Mouse (Mus musculus) CH12.LX (cell line): Measurements from ENCODE around the gene Ccnt1. TPM values are rescaled to one million over a fixed set of nuclear protein-coding genes. Genes with fewer than 3 reads are reported as not detected.

Experiments
- DNase-seq: peaks from one replicate; pipeline ENCODE4 v3.0.0-alpha.2; 2013; ENCODE audit errors: extremely low read depth
- H3K27ac ChIP-seq: 2 replicates; pipeline ENCODE4 v1.5.1; 2012; ENCODE audit warnings: low read depth, mild to moderate bottlenecking, control low read depth, moderate library complexity; ENCODE audit not compliant: insufficient read depth
- H3K27me3 ChIP-seq: replicated peaks from 2 replicates; pipeline ENCODE3; 2012; ENCODE audit warnings: inconsistent platforms
- H3K36me3 ChIP-seq, 2 experiments: replicated peaks in 1 of 2; 2 replicates each; pipeline versions ENCODE3 to v1.6.1; 2012; ENCODE audit warnings: inconsistent platforms in 1 of 2, low read length in 1 of 2, mild to moderate bottlenecking in 1 of 2, mixed read lengths in 1 of 2, moderate library complexity in 1 of 2; ENCODE audit not compliant: control insufficient read depth in 1 of 2, insufficient read depth in 1 of 2
- H3K4me1 ChIP-seq, 2 experiments: 2 replicates each; pipeline ENCODE4 v1.6.1; 2012; ENCODE audit warnings: inconsistent platforms in 1 of 2, moderate library complexity in 1 of 2; ENCODE audit not compliant: insufficient read depth in 2 of 2, control insufficient read depth in 1 of 2
- H3K4me2 ChIP-seq: 2 replicates; pipeline ENCODE4 v1.6.1; 2012; ENCODE audit warnings: low read depth, mild to moderate bottlenecking, control low read depth; ENCODE audit not compliant: poor library complexity, insufficient read depth, severe bottlenecking
- H3K4me3 ChIP-seq, 3 experiments: fragments of 150-350 bp in 1 of 3; sonication (generic) in 1 of 3; replicated peaks in 1 of 3; 2 replicates each; pipeline versions ENCODE3 to v1.5.1; 2011 to 2012; ENCODE audit warnings: low read depth in 2 of 3, low read length in 2 of 3, mild to moderate bottlenecking in 2 of 3, moderate library complexity in 2 of 3, control low read depth in 1 of 3, improper control_type of control experiment in 1 of 3, inconsistent platforms in 1 of 3, mixed read lengths in 1 of 3; ENCODE audit not compliant: poor library complexity in 1 of 3
- H3K79me2 ChIP-seq: replicated peaks from 2 replicates; pipeline ENCODE4 v1.6.1; 2012; ENCODE audit warnings: mild to moderate bottlenecking, moderate library complexity; ENCODE audit not compliant: control insufficient read depth, poor library complexity, insufficient read depth, severe bottlenecking; ENCODE audit errors: extremely low read depth
- H3K9ac ChIP-seq: 2 replicates; pipeline ENCODE4 v1.6.1; 2012; ENCODE audit warnings: low read depth, mild to moderate bottlenecking, control low read depth, moderate library complexity; ENCODE audit not compliant: insufficient read depth
- H3K9me3 ChIP-seq: replicated peaks from 2 replicates; pipeline ENCODE3; 2012; ENCODE audit warnings: low read length, inconsistent platforms, mixed read lengths
- BHLHE40 ChIP-seq: IDR thresholded peaks from 2 replicates; pipeline ENCODE4 v1.6.1; 2011; ENCODE audit warnings: mild to moderate bottlenecking, low read depth, low read length, improper control_type of control experiment
- CHD1 ChIP-seq: IDR thresholded peaks from 2 replicates; pipeline ENCODE4 v1.6.1; 2012; ENCODE audit warnings: low read depth, low read length, improper control_type of control experiment, inconsistent platforms
- CTCF ChIP-seq, 2 experiments: IDR thresholded peaks in 1 of 2; conservative IDR thresholded peaks in 1 of 2; 2 replicates each; pipeline ENCODE4 v1.5.1; 2011 to 2012; ENCODE audit warnings: low read depth in 2 of 2, low read length in 2 of 2, improper control_type of control experiment in 1 of 2, inconsistent platforms in 1 of 2, mild to moderate bottlenecking in 1 of 2, moderate library complexity in 1 of 2
- E2F4 ChIP-seq: IDR thresholded peaks from 2 replicates; pipeline ENCODE4 v1.6.1; 2011; ENCODE audit warnings: low read depth, low read length, improper control_type of control experiment; ENCODE audit not compliant: insufficient replicate concordance
- ETS1 ChIP-seq: conservative IDR thresholded peaks from 2 replicates; pipeline ENCODE4 v1.6.1; 2012; ENCODE audit warnings: low read depth, mild to moderate bottlenecking, inconsistent platforms, low read length, improper control_type of control experiment, moderate library complexity
- GABPA ChIP-seq: IDR thresholded peaks from 2 replicates; pipeline ENCODE4 v1.6.1; 2012; ENCODE audit warnings: low read depth, low read length, improper control_type of control experiment, inconsistent platforms; ENCODE audit not compliant: insufficient replicate concordance
- HCFC1 ChIP-seq: IDR thresholded peaks from 2 replicates; pipeline ENCODE4 v1.6.1; 2012; ENCODE audit warnings: low read depth, mild to moderate bottlenecking, inconsistent platforms, low read length, improper control_type of control experiment
- JUN ChIP-seq: IDR thresholded peaks from 2 replicates; pipeline ENCODE4 v1.6.1; 2011; ENCODE audit warnings: low read depth, mild to moderate bottlenecking, low read length, improper control_type of control experiment, moderate library complexity; ENCODE audit not compliant: insufficient read depth
- MAZ ChIP-seq: IDR thresholded peaks from 2 replicates; pipeline ENCODE4 v1.6.1; 2012; ENCODE audit warnings: low read depth, mild to moderate bottlenecking, inconsistent platforms, low read length, improper control_type of control experiment, moderate library complexity
- MXI1 ChIP-seq: IDR thresholded peaks from 2 replicates; pipeline ENCODE4 v1.6.1; 2011; ENCODE audit warnings: mild to moderate bottlenecking, low read depth, low read length, improper control_type of control experiment
- MYC ChIP-seq: IDR thresholded peaks from 2 replicates; pipeline ENCODE4 v1.6.1; 2011; ENCODE audit warnings: low read depth, mild to moderate bottlenecking, improper control_type of control experiment, low read length
- POLR2A ChIP-seq: IDR thresholded peaks from 2 replicates; pipeline ENCODE4 v1.6.1; 2011; ENCODE audit warnings: low read depth, mild to moderate bottlenecking, improper control_type of control experiment, low read length
- RAD21 ChIP-seq: IDR thresholded peaks from 2 replicates; pipeline ENCODE4 v1.6.1; 2011; ENCODE audit warnings: low read depth, mild to moderate bottlenecking, low read length, improper control_type of control experiment, moderate library complexity
- SIN3A ChIP-seq: IDR thresholded peaks from 2 replicates; pipeline ENCODE4 v1.6.1; 2012; ENCODE audit warnings: low read length, improper control_type of control experiment, inconsistent platforms
- TBP ChIP-seq: conservative IDR thresholded peaks from 2 replicates; pipeline ENCODE4 v1.6.1; 2011; ENCODE audit warnings: low read depth, low read length, improper control_type of control experiment
- USF1 ChIP-seq: IDR thresholded peaks from 2 replicates; pipeline ENCODE4 v1.6.1; 2014; ENCODE audit warnings: low read depth, mild to moderate bottlenecking, inconsistent platforms, low read length, improper control_type of control experiment
- ZC3H11A ChIP-seq: IDR thresholded peaks from 2 replicates; pipeline ENCODE4 v1.6.1; 2012; ENCODE audit warnings: low read depth, mild to moderate bottlenecking, inconsistent platforms, low read length, improper control_type of control experiment
- ZKSCAN1 ChIP-seq: IDR thresholded peaks from 2 replicates; pipeline ENCODE4 v1.6.1; 2012; ENCODE audit warnings: low read depth, inconsistent platforms, low read length, improper control_type of control experiment, borderline replicate concordance
- ZMIZ1 ChIP-seq: IDR thresholded peaks from 2 replicates; pipeline ENCODE4 v1.6.1; 2012; ENCODE audit warnings: low read depth, mild to moderate bottlenecking, inconsistent platforms, low read length, improper control_type of control experiment
- ZNF384 ChIP-seq: IDR thresholded peaks from 2 replicates; pipeline ENCODE4 v1.6.1; 2012; ENCODE audit warnings: low read depth, low read length, improper control_type of control experiment, inconsistent platforms
- dilution Hi-C: fragments of 300-500 bp; cut with MboI; formaldehyde crosslinking; loops from 2 replicates; pipeline ENCODE4 v1.14.3; 2020; ENCODE audit warnings: low sequenced_read_pairs; ENCODE audit not compliant: extremely low pct_unique_long_range_greater_than_20kb, extremely low pct_ligation_motif_present
- in situ Hi-C: fragments of 300-500 bp; cut with MboI; formaldehyde crosslinking; loops from 3 replicates; pipeline ENCODE4 v1.14.3; 2019; ENCODE audit warnings: low sequenced_read_pairs, low pct_ligation_motif_present, low pct_unique_long_range_greater_than_20kb, mixed read lengths
- polyA plus RNA-seq: library from polyadenylated mRNA; unstranded; fragments of >175 nt; gene quantifications from 2 replicates; pipeline ENCODE4 v1.2.1, GENCODE M21; 2012; ENCODE audit warnings: low read depth; ENCODE audit not compliant: insufficient read length
- total RNA-seq, 2 experiments: library from RNA; depleted of rRNA; stranded (reverse); fragments of 300-350 nt in 1 of 2; fragments of >200 nt in 1 of 2; gene quantifications; 2 replicates each; pipeline ENCODE4 v1.2.3; 2012 to 2014

The Ccnt1 gene
- total and polyA plus RNA-seq, 3 experiments: 36.8 to 73.3 (median 41.3) TPM

GRCm38 (mm10) chr15:98533881-98534627 lies 36.7 kb downstream of the Ccnt1 start, which contains the start of gene Kansl2 (continued):
- TF ChIP-seq JUN (no peak), RAD21 (no peak), POLR2A (peak; percentile 97), CHD1 (0 out of 2 replicates have a peak, but pooled peaks have one; percentile 76), USF1 (no peak), HCFC1 (peak; percentile 68), CTCF (conservative IDR thresholded peaks at IDR 0.05 in 1 of 2, IDR thresholded peaks at IDR 0.05 in 1 of 2; ENCODE audit: low read depth in 2 of 2, low read length in 2 of 2) (peak in 1 of 2 experiments; percentile 11; a peak in 1 of 4 replicates), E2F4 (peak; percentile 61; the same call in 1 of the 2 replicates), TBP (peak; percentile 91)

GRCm38 (mm10) chr15:98533035-98533531 lies 37.6 kb downstream of the Ccnt1 start:
- peak; percentile 46 for DNase-seq
- no peak overlapping the region for H3K27ac ChIP-seq
- TF ChIP-seq ZC3H11A (no peak), ZNF384 (no peak), TBP (no peak), ETS1 (no peak), ZKSCAN1 (no peak), BHLHE40 (no peak), ZMIZ1 (no peak), MXI1 (peak; percentile 14; the same call in 1 of the 2 replicates), MAZ (no peak), GABPA (no peak), MYC (peak; percentile 5; the same call in 1 of the 2 replicates), SIN3A (peak; percentile 14; the same call in 1 of the 2 replicates)
- peak overlapping the region; percentile 72 for H3K9ac ChIP-seq
- H3K79me2 ChIP-seq: peaks cover 40% of the 10 kb centered on the region
- no peaks in the 10 kb centered on the region for H3K9me3 ChIP-seq
- H3K4me3 ChIP-seq: peak overlapping the region; percentile 60 to 90 (median 73)
- in situ Hi-C loops (loop anchor here (5.0 kb wide), 1 partner anchor 34 kb away; no protein-coding TSS in a partner anchor), dilution Hi-C loops (no loop called here)
- H3K36me3 ChIP-seq: peaks cover 23 to 42% of the 10 kb centered on the region in 2 experiments
- H3K4me2 ChIP-seq: peak overlapping the region; percentile 90
- H3K27me3 ChIP-seq: no peaks in the 10 kb centered on the region
- peaks cover 0 to 24% of the 10 kb centered on the region in 2 experiments; a peak in 2 of 4 replicates for H3K4me1 ChIP-seq
